Mouse (Mus musculus) embryonic facial prominence, embryonic 15.5 days (tissue): ENCODE results near the gene Nrxn2. TPM values are rescaled to one million over a fixed set of nuclear protein-coding genes. Genes with fewer than 3 reads are reported as not detected.

Experiments used
- ATAC-seq: fragments of 200-750 bp; cut with Nextera tagmentation; 2 replicates; pipeline ENCODE4 v1.8.0; 2017; ENCODE audit warnings: low read depth, moderate TSS enrichment; ENCODE audit not compliant: insufficient number of reproducible peaks, low FRiP score, low TSS enrichment
- H3K27ac ChIP-seq: fragments of 300-500 bp; sonication (generic); replicated peaks from 2 replicates; pipeline ENCODE4 v1.5.1; 2015; ENCODE audit warnings: mild to moderate bottlenecking, inconsistent platforms
- H3K27me3 ChIP-seq: fragments of 300-500 bp; sonication (generic); 2 replicates; pipeline ENCODE4 v1.6.1; 2015; ENCODE audit warnings: inconsistent platforms
- H3K36me3 ChIP-seq: fragments of 300-500 bp; sonication (generic); 2 replicates; pipeline ENCODE4 v1.6.1; 2015; ENCODE audit warnings: mild to moderate bottlenecking, inconsistent platforms
- H3K4me1 ChIP-seq: fragments of 300-500 bp; sonication (generic); 2 replicates; pipeline ENCODE4 v1.6.1; 2015; ENCODE audit warnings: inconsistent platforms
- H3K4me2 ChIP-seq: fragments of 300-500 bp; sonication (generic); replicated peaks from 2 replicates; pipeline ENCODE4 v1.6.1; 2015; ENCODE audit warnings: mild to moderate bottlenecking, inconsistent platforms
- H3K4me3 ChIP-seq: fragments of 300-500 bp; sonication (generic); replicated peaks from 2 replicates; pipeline ENCODE4 v1.5.1; 2015; ENCODE audit warnings: mild to moderate bottlenecking, inconsistent platforms
- H3K9ac ChIP-seq: fragments of 300-500 bp; sonication (generic); 2 replicates; pipeline ENCODE4 v1.6.1; 2015; ENCODE audit warnings: inconsistent platforms
- H3K9me3 ChIP-seq: fragments of 300-500 bp; sonication (generic); replicated peaks from 2 replicates; pipeline ENCODE4 v1.6.1; 2016; ENCODE audit warnings: inconsistent platforms
- WGBS: fragments of 180-500 bp; shearing (Covaris S2); methylation state at CpG from one replicate; pipeline ENCODE4 v1.1.7; 2015; 5-methylcytosine and 5-hydroxymethylcytosine counted together
- polyA plus RNA-seq: library from polyadenylated mRNA; unstranded; fragments of >200 nt; fragmentation: Nextera tagmentation; extraction: Ambion mirVana; gene quantifications from 2 replicates; pipeline ENCODE4 v1.2.1, GENCODE M21; 2015

Nrxn2 gene
- polyA plus RNA-seq, 1 experiment from 2014 or later = 1.8 TPM

GRCm38 (mm10) chr19:6403869-6404268 is 14.7 kb upstream of the Nrxn2 start:
- peaks cover 30% of the 10 kb centered on the region for H3K4me1 ChIP-seq
- H3K27me3 ChIP-seq = peaks cover 44% of the 10 kb centered on the region
- WGBS = 76% methylated on average over 10 of the region's 10 CpGs

DNA sequence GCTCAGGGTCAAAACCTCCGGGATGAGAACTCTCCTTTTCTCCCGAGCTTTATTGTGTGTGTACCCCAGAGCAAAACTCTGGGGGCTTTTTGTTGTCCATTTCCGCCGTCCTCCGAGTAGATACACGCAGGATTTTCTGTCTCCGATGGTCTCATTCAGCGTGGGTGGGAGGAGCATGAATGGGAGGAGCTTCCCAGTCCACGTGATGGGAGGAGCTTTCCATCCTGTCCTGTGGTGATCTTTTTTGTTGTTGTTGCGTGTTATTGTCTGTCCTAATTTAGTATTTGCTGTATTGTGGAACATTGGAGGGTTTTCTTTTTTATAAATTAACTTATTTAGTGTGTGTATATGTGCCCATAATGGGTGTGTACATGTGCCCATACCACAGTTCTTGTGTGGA is 13.1 kb upstream of the Nrxn2 start:
- Histone ChIP-seq H3K27me3 (peaks cover 37% of the 10 kb centered on the region), H3K27ac (no peak overlapping the region), H3K4me1 (peaks cover 17% of the 10 kb centered on the region), H3K9ac (no peak overlapping the region), H3K9me3 (no peaks in the 10 kb centered on the region), H3K4me2 (no peak overlapping the region), H3K4me3 (no peak overlapping the region), H3K36me3 (no peaks in the 10 kb centered on the region)
- 72% methylated on average over 10 of the region's 10 CpGs for WGBS
- ATAC-seq = no peak

More at GRCm38 (mm10) chr19:6403869-6404268, 14.7 kb upstream of the Nrxn2 start:
- no peak overlapping the region for H3K27ac ChIP-seq
- H3K36me3 ChIP-seq = no peaks in the 10 kb centered on the region
- H3K9me3 ChIP-seq = no peaks in the 10 kb centered on the region
- no peak for ATAC-seq
- H3K9ac ChIP-seq = no peak overlapping the region
- H3K4me2 ChIP-seq = no peak overlapping the region
- H3K4me3 ChIP-seq = no peak overlapping the region

DNA sequence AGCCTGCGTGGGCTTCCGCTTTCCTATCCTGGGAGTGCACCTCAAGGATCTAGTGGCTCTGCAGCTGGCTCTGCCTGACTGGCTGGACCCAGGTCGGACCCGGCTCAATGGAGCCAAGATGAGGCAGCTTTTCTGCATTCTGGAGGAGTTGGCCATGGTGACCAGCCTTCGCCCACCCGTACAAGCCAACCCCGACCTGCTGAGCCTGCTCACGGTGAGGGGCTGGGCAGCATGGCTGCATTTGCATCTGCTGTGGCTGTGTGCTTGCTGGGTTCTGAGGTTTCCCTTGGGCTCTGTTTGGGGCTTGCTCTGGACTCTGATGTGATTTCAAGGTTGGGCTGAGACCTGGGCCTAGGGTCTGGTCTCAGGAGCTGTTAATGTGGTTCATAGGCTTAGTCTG is 11.4 kb upstream of the Nrxn2 start:
- Histone ChIP-seq H3K27ac (no peak overlapping the region), H3K4me3 (no peak overlapping the region), H3K9ac (no peak overlapping the region), H3K4me1 (peaks cover under 1% of the 10 kb centered on the region), H3K36me3 (no peaks in the 10 kb centered on the region), H3K4me2 (no peak overlapping the region), H3K9me3 (no peaks in the 10 kb centered on the region), H3K27me3 (peaks cover 21% of the 10 kb centered on the region)
- 81% methylated on average over 8 of the region's 8 CpGs for WGBS
- ATAC-seq = no peak

GRCm38 (mm10) chr19:6407816-6408510 is 10.6 kb upstream of the Nrxn2 start:
- Histone ChIP-seq H3K9ac (no peak overlapping the region), H3K4me3 (no peak overlapping the region), H3K9me3 (no peaks in the 10 kb centered on the region), H3K4me2 (no peak overlapping the region), H3K27me3 (peaks cover 12% of the 10 kb centered on the region; the same call in 1 of the 2 replicates), H3K4me1 (no peaks in the 10 kb centered on the region), H3K27ac (no peak overlapping the region), H3K36me3 (no peaks in the 10 kb centered on the region)
- WGBS = 45% methylated on average over 16 of the region's 16 CpGs
- ATAC-seq = no peak

DNA sequence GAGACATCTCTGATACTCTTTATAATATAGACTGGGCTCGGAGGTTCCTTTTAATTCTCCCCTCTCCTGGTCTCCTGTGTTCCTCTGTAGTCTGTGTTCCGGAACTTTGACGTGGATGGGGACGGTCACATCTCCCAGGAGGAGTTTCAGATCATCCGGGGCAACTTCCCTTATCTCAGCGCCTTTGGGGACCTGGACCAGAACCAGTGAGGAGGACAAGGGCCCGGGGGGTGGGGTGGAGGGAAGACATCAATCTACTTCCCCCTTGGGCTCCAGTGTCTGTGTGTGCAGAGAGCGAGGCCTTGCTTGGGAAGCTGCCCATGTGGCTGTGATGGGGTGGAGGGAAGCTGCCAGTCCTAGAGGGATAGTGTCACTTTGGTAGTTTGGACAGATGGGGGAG is 9.8 kb upstream of the Nrxn2 start:
- Histone ChIP-seq H3K27me3 (peaks cover 5% of the 10 kb centered on the region; the same call in 1 of the 2 replicates), H3K9me3 (no peaks in the 10 kb centered on the region), H3K9ac (no peak overlapping the region), H3K4me3 (no peak overlapping the region), H3K4me1 (no peaks in the 10 kb centered on the region), H3K4me2 (no peak overlapping the region), H3K36me3 (no peaks in the 10 kb centered on the region), H3K27ac (no peak overlapping the region)
- no peak for ATAC-seq
- 67% methylated on average over 8 of the region's 8 CpGs for WGBS

GRCm38 (mm10) chr19:6409176-6409575 is 9.4 kb upstream of the Nrxn2 start:
- Histone ChIP-seq H3K4me1 (no peaks in the 10 kb centered on the region), H3K27ac (no peak overlapping the region), H3K4me3 (no peak overlapping the region), H3K27me3 (0 out of 2 replicates have a peak, but pooled peaks cover 3% of the 10 kb centered on the region), H3K4me2 (no peak overlapping the region), H3K9ac (no peak overlapping the region), H3K9me3 (no peaks in the 10 kb centered on the region), H3K36me3 (no peaks in the 10 kb centered on the region)
- no peak for ATAC-seq
- WGBS = 66% methylated on average over 5 of the region's 5 CpGs

DNA sequence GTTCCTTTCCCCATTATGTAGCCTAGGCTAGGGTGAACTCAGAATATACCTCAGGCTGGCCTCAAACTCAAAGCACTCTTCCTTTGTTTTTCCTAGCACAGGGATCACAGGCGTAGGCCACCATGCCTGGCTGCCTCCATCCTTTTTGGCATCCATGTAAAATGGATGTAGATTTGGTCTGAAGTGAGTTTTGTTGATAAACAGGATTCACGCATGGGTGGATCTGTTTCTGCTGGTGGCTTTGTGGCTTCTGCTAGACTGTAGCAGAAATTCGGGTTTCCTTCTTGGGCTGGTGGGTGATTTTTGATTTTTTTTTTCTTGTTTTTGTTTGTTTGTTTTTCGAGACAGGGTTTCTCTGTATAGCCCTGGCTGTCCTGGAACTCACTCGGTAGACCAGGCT is 8.6 kb upstream of the Nrxn2 start:
- Histone ChIP-seq H3K4me2 (no peak overlapping the region), H3K9me3 (no peaks in the 10 kb centered on the region), H3K36me3 (no peaks in the 10 kb centered on the region), H3K9ac (no peak overlapping the region), H3K27me3 (0 out of 2 replicates have a peak, but pooled peaks cover 1% of the 10 kb centered on the region), H3K4me3 (no peak overlapping the region), H3K27ac (no peak overlapping the region), H3K4me1 (no peaks in the 10 kb centered on the region)
- 78% methylated on average over 5 of the region's 5 CpGs for WGBS
- ATAC-seq = no peak

GRCm38 (mm10) chr19:6412798-6413197 is 5.7 kb upstream of the Nrxn2 start:
- H3K27ac ChIP-seq = no peak overlapping the region
- ATAC-seq = no peak
- no peak overlapping the region for H3K4me2 ChIP-seq
- no peaks in the 10 kb centered on the region for H3K9me3 ChIP-seq
- H3K4me1 ChIP-seq = 0 out of 2 replicates have a peak, but pooled peaks cover 5% of the 10 kb centered on the region
- no peak overlapping the region for H3K4me3 ChIP-seq
- H3K27me3 ChIP-seq = peaks cover 15% of the 10 kb centered on the region
- no peak overlapping the region for H3K9ac ChIP-seq
- 52% methylated on average over 14 of the region's 14 CpGs for WGBS
- no peaks in the 10 kb centered on the region for H3K36me3 ChIP-seq

- H3K27ac ChIP-seq = no peak overlapping the region
- no peaks in the 10 kb centered on the region for H3K9me3 ChIP-seq
- 32% methylated on average over 6 of the region's 6 CpGs for WGBS
- no peak overlapping the region for H3K9ac ChIP-seq
- H3K4me2 ChIP-seq = no peak overlapping the region
- ATAC-seq = no peak
- H3K4me3 ChIP-seq = no peak overlapping the region
- H3K27me3 ChIP-seq = peaks cover 41% of the 10 kb centered on the region
- H3K36me3 ChIP-seq = no peaks in the 10 kb centered on the region
- peaks cover 16% of the 10 kb centered on the region for H3K4me1 ChIP-seq
Observed at GRCm38 (mm10) chr19:6415454-6415853, 3.1 kb upstream of the Nrxn2 start.

GRCm38 (mm10) chr19:6416124-6416770 is 2.3 kb upstream of the Nrxn2 start:
- H3K36me3 ChIP-seq = no peaks in the 10 kb centered on the region
- H3K9me3 ChIP-seq = no peaks in the 10 kb centered on the region
- no peak overlapping the region for H3K4me2 ChIP-seq
- H3K27me3 ChIP-seq = peaks cover 49% of the 10 kb centered on the region
- no peak overlapping the region for H3K27ac ChIP-seq
- H3K4me3 ChIP-seq = no peak overlapping the region
- H3K9ac ChIP-seq = no peak overlapping the region
- peaks cover 16% of the 10 kb centered on the region for H3K4me1 ChIP-seq
- 14% methylated on average over 9 of the region's 9 CpGs for WGBS
- ATAC-seq = no peak

- H3K27me3 ChIP-seq = peaks cover 58% of the 10 kb centered on the region
- ATAC-seq = no peak
- H3K27ac ChIP-seq = no peak overlapping the region
- H3K4me1 ChIP-seq = peaks cover 16% of the 10 kb centered on the region
- no peaks in the 10 kb centered on the region for H3K36me3 ChIP-seq
- no peak overlapping the region for H3K4me3 ChIP-seq
- no peak overlapping the region for H3K4me2 ChIP-seq
- no peak overlapping the region for H3K9ac ChIP-seq
- 61% methylated on average over 12 of the region's 12 CpGs for WGBS
- H3K9me3 ChIP-seq = no peaks in the 10 kb centered on the region
Observed at GRCm38 (mm10) chr19:6416894-6417761, 1.4 kb upstream of the Nrxn2 start.
